11 mouse cellular contexts compared by ENCODE assay signal in the genomic region with DNA sequence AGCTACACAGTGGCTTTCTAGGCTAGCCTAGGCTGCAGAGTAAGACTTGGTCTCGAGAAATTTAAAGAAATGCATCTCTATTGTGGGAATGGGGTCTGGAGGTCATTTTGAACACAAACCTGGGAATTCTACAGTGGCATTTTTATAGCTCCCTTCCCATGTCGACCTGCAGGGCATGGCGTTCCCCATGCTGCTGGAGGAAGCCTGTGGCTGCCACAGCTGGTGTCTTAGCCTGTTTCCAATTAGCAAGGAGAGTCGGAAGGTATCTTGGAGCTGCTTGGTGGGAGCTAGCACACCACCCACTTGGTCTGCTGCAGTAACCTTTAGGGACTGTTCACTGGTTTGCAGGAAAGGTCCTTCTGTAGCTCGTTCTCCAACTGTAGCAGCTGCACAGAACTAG. TPM values are rescaled to one million over a fixed set of nuclear protein-coding genes. Genes with fewer than 3 reads are reported as not detected.
DNase-seq lines count a peak whose midpoint lies in the region; ATAC-seq and TF ChIP-seq lines count a peak whose summit lies in the region.
"Had no signal": no experiment of that assay in that cellular context is flagged by ENCODE, and none has a peak within 500 bp of the region (broad histone marks: within the 10 kb centered on the region; RNA-seq: fewer than 3 reads in every experiment).

No protein-coding gene starts in this region.

- no peak overlapping the region for H3K4me3 ChIP-seq in kidney, embryonic 15.5 days (replicated peaks)
- no peak overlapping the region for H3K4me3 ChIP-seq in embryonic facial prominence, embryonic 10.5 days
- no peak overlapping the region for H3K4me3 ChIP-seq in forebrain, embryonic 14.5 days (ENCODE audit: low read depth, low read length)
- no peak overlapping the region for H3K4me3 ChIP-seq in kidney, adult 2 months (ENCODE audit: insufficient read depth, low read depth, low read length)

- no peaks in the 10 kb centered on the region for H3K27me3 ChIP-seq in kidney, embryonic 15.5 days
- no peaks in the 10 kb centered on the region for H3K27me3 ChIP-seq in embryonic facial prominence, embryonic 10.5 days (replicated peaks; ENCODE audit: low read depth, poor library complexity, severe bottlenecking)
- H3K27me3 ChIP-seq in forebrain, embryonic 14.5 days (replicated peaks; ENCODE audit: control insufficient read depth, insufficient read depth, low read length) = no peaks in the 10 kb centered on the region
- H3K27me3 ChIP-seq in kidney, adult 2 months (replicated peaks; ENCODE audit: control insufficient read depth, insufficient read depth, low read length) = no peaks in the 10 kb centered on the region

- peak overlapping the region; percentile 37; the same call in 1 of the 2 replicates for H3K27ac ChIP-seq in kidney, embryonic 15.5 days
- peak overlapping the region; percentile 62 for H3K27ac ChIP-seq in embryonic facial prominence, embryonic 10.5 days (replicated peaks)
- 0 out of 2 replicates have a peak overlapping the region, but pooled peaks have one; percentile 14 for H3K27ac ChIP-seq in forebrain, embryonic 14.5 days (ENCODE audit: low read depth, low read length)
- no peak overlapping the region for H3K27ac ChIP-seq in kidney, adult 2 months (ENCODE audit: insufficient read depth, low read depth, low read length)
- H3K27ac ChIP-seq: liver, embryonic 14.5 days; macrophage; stomach, postnatal 0 days had no signal

- no peak for TF ChIP-seq POLR2A in kidney, adult 2 months (IDR thresholded peaks at IDR 0.05; ENCODE audit: low read depth, low read length)

- no peak overlapping the region for H3K4me2 ChIP-seq in kidney, embryonic 15.5 days
- no peak overlapping the region for H3K4me2 ChIP-seq in forebrain, embryonic 14.5 days (ENCODE audit: low read length)

- DNase-seq in kidney, postnatal 36 days = no peak
- peak; percentile 70 for DNase-seq in embryonic facial prominence, embryonic 10.5 days (ENCODE audit: low spot score)
- no peak for DNase-seq in forebrain, embryonic 14.5 days (ENCODE audit: low spot score)
- DNase-seq in mesoderm, embryonic 11.5 days (ENCODE audit: low read depth, low spot score) = peak; percentile 53
- no peak for DNase-seq in kidney, adult 2 months
- DNase-seq: kidney, postnatal 10 days had no signal

- H3K36me3 ChIP-seq in kidney, embryonic 15.5 days = peaks cover 48% of the 10 kb centered on the region
- peaks cover 35% of the 10 kb centered on the region for H3K36me3 ChIP-seq in embryonic facial prominence, embryonic 10.5 days (replicated peaks)
- H3K36me3 ChIP-seq in forebrain, embryonic 14.5 days (ENCODE audit: control insufficient read depth, insufficient read depth, low read length) = peaks cover 3% of the 10 kb centered on the region; the same call in 1 of the 2 replicates
- no peaks in the 10 kb centered on the region for H3K36me3 ChIP-seq in kidney, adult 2 months (ENCODE audit: control insufficient read depth, insufficient read depth, low read length)

- no peak overlapping the region for H3K9ac ChIP-seq in kidney, embryonic 15.5 days
- no peak overlapping the region for H3K9ac ChIP-seq in forebrain, embryonic 14.5 days (ENCODE audit: low read length)
- H3K9ac ChIP-seq: liver, embryonic 14.5 days had no signal

- H3K4me1 ChIP-seq in kidney, embryonic 15.5 days = peaks cover 30% of the 10 kb centered on the region
- H3K4me1 ChIP-seq in embryonic facial prominence, embryonic 10.5 days = peaks cover 72% of the 10 kb centered on the region
- H3K4me1 ChIP-seq in forebrain, embryonic 14.5 days (ENCODE audit: control insufficient read depth, insufficient read depth, low read length) = peaks cover 16% of the 10 kb centered on the region
- peaks cover 3% of the 10 kb centered on the region; the same call in 1 of the 2 replicates for H3K4me1 ChIP-seq in kidney, adult 2 months (ENCODE audit: control insufficient read depth, insufficient read depth, low read length)

- no peak for ATAC-seq in kidney, embryonic 15.5 days (replicated peaks; ENCODE audit: low FRiP score)
- no peak for ATAC-seq in forebrain, embryonic 14.5 days
- no peak for ATAC-seq in CD4-positive, CD25-positive, alpha-beta regulatory T cell, adult 4 months

- no peaks in the 10 kb centered on the region for H3K9me3 ChIP-seq in kidney, embryonic 15.5 days (replicated peaks)
- H3K9me3 ChIP-seq in embryonic facial prominence, embryonic 10.5 days = no peaks in the 10 kb centered on the region
- no peaks in the 10 kb centered on the region for H3K9me3 ChIP-seq in forebrain, embryonic 14.5 days (replicated peaks; ENCODE audit: control insufficient read depth, low read length)

- TF ChIP-seq CTCF in kidney, adult 2 months (conservative IDR thresholded peaks at IDR 0.05; ENCODE audit: insufficient read depth, insufficient read length, low read depth, low read length) = no peak

- WGBS in kidney, embryonic 15.5 days = 16% methylated on average over 5 of the region's 5 CpGs
- 28% methylated on average over 5 of the region's 5 CpGs for WGBS in embryonic facial prominence, embryonic 10.5 days
- 54% methylated on average over 5 of the region's 5 CpGs for WGBS in forebrain, embryonic 14.5 days
- 50% methylated on average over 5 of the region's 5 CpGs for WGBS in kidney, adult 2 months

RNA-seq across cellular contexts. Expression of gene Glod4, which starts 12.6 kb away (rescaled TPM):
- 141 and 144 TPM in 2 replicates for polyA plus RNA-seq in kidney, embryonic 15.5 days (2015; fragmentation: Nextera tagmentation; extraction: Ambion mirVana)
- polyA plus RNA-seq in embryonic facial prominence, embryonic 10.5 days (2016; fragmentation: Nextera tagmentation; extraction: Ambion mirVana) = 136 and 142 TPM in 2 replicates
- polyA plus RNA-seq in forebrain, embryonic 14.5 days (2014; fragmentation: Nextera tagmentation; extraction: Ambion mirVana) = 137 and 144 TPM in 2 replicates
- 16.2 and 28.0 TPM in 2 replicates for polyA plus RNA-seq in kidney, adult 2 months (2012; rRNA removed)
- polyA plus RNA-seq in CD4-positive, CD25-positive, alpha-beta regulatory T cell, adult 4 months (2017; shearing (Covaris generic)) = 10 to 100 TPM; 78.6 to 89.4 TPM

RNA-seq across cellular contexts. Expression of gene Mrm3, which starts 12.6 kb away (rescaled TPM):
- 25.7 and 26.3 TPM in 2 replicates for polyA plus RNA-seq in kidney, embryonic 15.5 days (2015; fragmentation: Nextera tagmentation; extraction: Ambion mirVana)
- 26.1 and 28.8 TPM in 2 replicates for polyA plus RNA-seq in embryonic facial prominence, embryonic 10.5 days (2016; fragmentation: Nextera tagmentation; extraction: Ambion mirVana)
- 21.6 and 23.8 TPM in 2 replicates for polyA plus RNA-seq in forebrain, embryonic 14.5 days (2014; fragmentation: Nextera tagmentation; extraction: Ambion mirVana)
- polyA plus RNA-seq in kidney, adult 2 months (2012; rRNA removed) = 8.7 and 9.3 TPM in 2 replicates
- polyA plus RNA-seq in CD4-positive, CD25-positive, alpha-beta regulatory T cell, adult 4 months (2017; shearing (Covaris generic)) = 10 to 100 TPM; 13.2 to 19.9 TPM

RNA-seq across cellular contexts. Expression of gene Gemin4, which starts 38.7 kb away (rescaled TPM):
- 28.3 and 37.7 TPM in 2 replicates for polyA plus RNA-seq in kidney, embryonic 15.5 days (2015; fragmentation: Nextera tagmentation; extraction: Ambion mirVana)
- polyA plus RNA-seq in embryonic facial prominence, embryonic 10.5 days (2016; fragmentation: Nextera tagmentation; extraction: Ambion mirVana) = 53.9 and 58.9 TPM in 2 replicates
- polyA plus RNA-seq in forebrain, embryonic 14.5 days (2014; fragmentation: Nextera tagmentation; extraction: Ambion mirVana) = 25.0 and 25.7 TPM in 2 replicates
- polyA plus RNA-seq in kidney, adult 2 months (2012; rRNA removed) = 5.1 TPM in 2 replicates
- 10 to 100 TPM; 10.2 to 19.1 TPM for polyA plus RNA-seq in CD4-positive, CD25-positive, alpha-beta regulatory T cell, adult 4 months (2017; shearing (Covaris generic))

RNA-seq across cellular contexts. Expression of gene Dbil5, which starts 38.7 kb away (rescaled TPM):
- polyA plus RNA-seq in kidney, embryonic 15.5 days (2015; fragmentation: Nextera tagmentation; extraction: Ambion mirVana) = 0.97 and 1.5 TPM in 2 replicates
- polyA plus RNA-seq in embryonic facial prominence, embryonic 10.5 days (2016; fragmentation: Nextera tagmentation; extraction: Ambion mirVana) = 0.75 and 0.83 TPM in 2 replicates
- polyA plus RNA-seq in forebrain, embryonic 14.5 days (2014; fragmentation: Nextera tagmentation; extraction: Ambion mirVana) = not detected in 2 replicates
- 0.58 and 1.1 TPM in 2 replicates for polyA plus RNA-seq in kidney, adult 2 months (2012; rRNA removed)
- under 1 TPM in 1 of 2 experiments, not detected in 1; 0.58 TPM for polyA plus RNA-seq in CD4-positive, CD25-positive, alpha-beta regulatory T cell, adult 4 months (2017; shearing (Covaris generic))
- polyA plus RNA-seq: macrophage had no signal

Comparison
In these comparisons a context has a peak if more than half of its experiments do, and no peak if none do; other contexts are left out.
1. DNase-seq: peak in embryonic facial prominence, embryonic 10.5 days (single experiment) and mesoderm, embryonic 11.5 days (single experiment); none in kidney, postnatal 36 days (0 of 2), forebrain, embryonic 14.5 days (single experiment) and kidney, adult 2 months (single experiment).